Mouse (Mus musculus) intestine, postnatal 0 days (tissue): ENCODE measurements around the gene Slc17a5. TPM values are rescaled to one million over a fixed set of nuclear protein-coding genes. Genes with fewer than 3 reads are reported as not detected.

Experiments used
- ATAC-seq: fragments of 200-750 bp; cut with Nextera tagmentation; 2 replicates; pipeline ENCODE4 v1.8.0; 2017; ENCODE audit warnings: mild to moderate bottlenecking, moderate TSS enrichment, moderate library complexity
- H3K27ac ChIP-seq: fragments of 300-500 bp; sonication (generic); 2 replicates; pipeline ENCODE4 v1.5.1; 2014; ENCODE audit warnings: mild to moderate bottlenecking, low read depth, low read length, moderate library complexity
- H3K27me3 ChIP-seq: fragments of 300-500 bp; sonication (generic); replicated peaks from 2 replicates; pipeline ENCODE4 v1.6.1; 2014; ENCODE audit warnings: low read length, mixed read lengths; ENCODE audit not compliant: control insufficient read depth, insufficient read depth
- H3K36me3 ChIP-seq: fragments of 300-500 bp; sonication (generic); 2 replicates; pipeline ENCODE4 v1.6.1; 2014; ENCODE audit warnings: mild to moderate bottlenecking, moderate library complexity; ENCODE audit not compliant: control insufficient read depth, insufficient read depth
- H3K4me1 ChIP-seq: fragments of 300-500 bp; sonication (generic); replicated peaks from 2 replicates; pipeline ENCODE4 v1.6.1; 2014; ENCODE audit warnings: antibody characterized with exemption, low read length, mixed read lengths; ENCODE audit not compliant: control insufficient read depth, insufficient read depth
- H3K4me2 ChIP-seq: fragments of 300-500 bp; sonication (generic); replicated peaks from 2 replicates; pipeline ENCODE4 v1.6.1; 2014; ENCODE audit warnings: low read depth, mild to moderate bottlenecking, moderate library complexity
- H3K4me3 ChIP-seq: fragments of 300-500 bp; sonication (generic); 2 replicates; pipeline ENCODE4 v1.5.1; 2014; ENCODE audit warnings: low read depth, low read length
- H3K9ac ChIP-seq: fragments of 300-500 bp; sonication (generic); 2 replicates; pipeline ENCODE4 v1.6.1; 2014; ENCODE audit warnings: mild to moderate bottlenecking, low read depth, low read length
- H3K9me3 ChIP-seq: fragments of 300-500 bp; sonication (generic); 2 replicates; pipeline ENCODE4 v1.6.1; 2016; ENCODE audit warnings: mixed run types; ENCODE audit not compliant: control insufficient read depth
- CTCF ChIP-seq: sonication (generic); IDR thresholded peaks from 2 replicates; pipeline ENCODE4 v1.5.1; 2016; ENCODE audit warnings: low read depth, mild to moderate bottlenecking, control low read depth, antibody characterized with exemption, moderate library complexity
- WGBS: fragments of 180-500 bp; shearing (Covaris S2); extraction: QIAGEN DNeasy Blood & Tissue Kit; methylation state at CpG from one replicate; pipeline ENCODE4 v1.1.7; 2014; 5-methylcytosine and 5-hydroxymethylcytosine counted together
- polyA plus RNA-seq: library from polyadenylated mRNA; unstranded; fragments of >200 nt; fragmentation: Nextera tagmentation; extraction: Ambion mirVana; gene quantifications from 2 replicates; pipeline ENCODE4 v1.2.1, GENCODE M21; 2015

The Slc17a5 gene
- polyA plus RNA-seq, 1 experiment from 2014 or later = 250 TPM

- no peaks in the 10 kb centered on the region for H3K27me3 ChIP-seq
- peaks cover 41% of the 10 kb centered on the region for H3K36me3 ChIP-seq
- no peak overlapping the region for H3K27ac ChIP-seq
- H3K4me2 ChIP-seq = no peak overlapping the region
- H3K4me1 ChIP-seq = no peaks in the 10 kb centered on the region
- no peaks in the 10 kb centered on the region for H3K9me3 ChIP-seq
- no peak for ATAC-seq
- 40% methylated on average over 4 of the region's 4 CpGs for WGBS
- TF ChIP-seq CTCF = no peak
- H3K4me3 ChIP-seq = no peak overlapping the region
- H3K9ac ChIP-seq = no peak overlapping the region
These were observed 36.1 kb downstream of the Slc17a5 start for GRCm38 (mm10) chr9:78551761-78552160.

GRCm38 (mm10) chr9:78547742-78548141 is 40.1 kb downstream of the Slc17a5 start:
- H3K27me3 ChIP-seq = no peaks in the 10 kb centered on the region
- WGBS = 87% methylated on average over 12 of the region's 12 CpGs
- no peak overlapping the region for H3K9ac ChIP-seq
- no peaks in the 10 kb centered on the region for H3K4me1 ChIP-seq
- H3K36me3 ChIP-seq = peaks cover 46% of the 10 kb centered on the region
- H3K27ac ChIP-seq = no peak overlapping the region
- no peak overlapping the region for H3K4me2 ChIP-seq
- TF ChIP-seq CTCF = peak; percentile 71
- no peaks in the 10 kb centered on the region for H3K9me3 ChIP-seq
- ATAC-seq = no peak
- no peak overlapping the region for H3K4me3 ChIP-seq

GRCm38 (mm10) chr9:78546944-78547343 is 40.9 kb downstream of the Slc17a5 start:
- no peak overlapping the region for H3K4me3 ChIP-seq
- peaks cover 39% of the 10 kb centered on the region for H3K36me3 ChIP-seq
- TF ChIP-seq CTCF = no peak
- H3K9me3 ChIP-seq = no peaks in the 10 kb centered on the region
- no peak for ATAC-seq
- H3K27ac ChIP-seq = no peak overlapping the region
- no peaks in the 10 kb centered on the region for H3K4me1 ChIP-seq
- H3K9ac ChIP-seq = no peak overlapping the region
- H3K27me3 ChIP-seq = no peaks in the 10 kb centered on the region
- WGBS = 69% methylated on average over 7 of the region's 7 CpGs
- no peak overlapping the region for H3K4me2 ChIP-seq

- 91% methylated on average over 14 of the region's 14 CpGs for WGBS
- Histone ChIP-seq H3K4me2 (no peak overlapping the region), H3K27ac (no peak overlapping the region), H3K36me3 (peaks cover 20% of the 10 kb centered on the region), H3K27me3 (no peaks in the 10 kb centered on the region), H3K9me3 (no peaks in the 10 kb centered on the region), H3K4me3 (no peak overlapping the region), H3K9ac (no peak overlapping the region), H3K4me1 (no peaks in the 10 kb centered on the region)
- no peak for TF ChIP-seq CTCF
- no peak for ATAC-seq
These were observed 46.1 kb downstream of the Slc17a5 start for GRCm38 (mm10) chr9:78541758-78542157.

GRCm38 (mm10) chr9:78538421-78538820 is 49.4 kb downstream of the Slc17a5 start:
- Histone ChIP-seq H3K9ac (no peak overlapping the region), H3K4me1 (no peaks in the 10 kb centered on the region), H3K4me3 (no peak overlapping the region), H3K9me3 (no peaks in the 10 kb centered on the region), H3K27me3 (no peaks in the 10 kb centered on the region), H3K4me2 (no peak overlapping the region), H3K36me3 (peaks cover 12% of the 10 kb centered on the region), H3K27ac (no peak overlapping the region)
- no peak for ATAC-seq
- TF ChIP-seq CTCF = no peak
- 60% methylated on average over 6 of the region's 6 CpGs for WGBS

- H3K9me3 ChIP-seq = no peaks in the 10 kb centered on the region
- H3K27me3 ChIP-seq = no peaks in the 10 kb centered on the region
- WGBS = 92% methylated on average over 9 of the region's 9 CpGs
- TF ChIP-seq CTCF = no peak
- H3K4me1 ChIP-seq = no peaks in the 10 kb centered on the region
- H3K36me3 ChIP-seq = peaks cover 12% of the 10 kb centered on the region
- H3K9ac ChIP-seq = no peak overlapping the region
- H3K4me3 ChIP-seq = no peak overlapping the region
- no peak for ATAC-seq
- H3K4me2 ChIP-seq = no peak overlapping the region
- no peak overlapping the region for H3K27ac ChIP-seq
These were observed 50.5 kb downstream of the Slc17a5 start for GRCm38 (mm10) chr9:78537154-78537873.

GRCm38 (mm10) chr9:78534606-78535005 is 53.2 kb downstream of the Slc17a5 start:
- 70% methylated on average over 7 of the region's 7 CpGs for WGBS
- H3K27me3 ChIP-seq = no peaks in the 10 kb centered on the region
- H3K36me3 ChIP-seq = peaks cover 10% of the 10 kb centered on the region
- no peak overlapping the region for H3K4me3 ChIP-seq
- H3K9me3 ChIP-seq = no peaks in the 10 kb centered on the region
- H3K9ac ChIP-seq = no peak overlapping the region
- no peak for ATAC-seq
- peaks cover 5% of the 10 kb centered on the region; the same call in 1 of the 2 replicates for H3K4me1 ChIP-seq
- H3K27ac ChIP-seq = no peak overlapping the region
- TF ChIP-seq CTCF = no peak
- H3K4me2 ChIP-seq = no peak overlapping the region
